Comparison of ENCODE assay signal across 25 mouse cellular contexts in genomic region chr2:50233491-50233890, GRCm38 (mm10).
A peak's percentile ranks its signal among the peaks of the same experiment; 100 is the strongest.
DNase-seq lines count a peak whose midpoint lies in the region; ATAC-seq and TF ChIP-seq lines count a peak whose summit lies in the region.
"Had no signal": no experiment of that assay in that cellular context is flagged by ENCODE, and none has a peak within 500 bp of the region (broad histone marks: within the 10 kb centered on the region; RNA-seq: fewer than 3 reads in every experiment).

No protein-coding gene starts in this region.

- no peaks in the 10 kb centered on the region for H3K36me3 ChIP-seq in embryonic facial prominence, embryonic 14.5 days (ENCODE audit: control insufficient read depth, insufficient read depth, low read length)
- H3K36me3 ChIP-seq in embryonic facial prominence, embryonic 10.5 days (replicated peaks): no peaks in the 10 kb centered on the region
- H3K36me3 ChIP-seq in kidney, postnatal 0 days (ENCODE audit: insufficient read depth, low read length): no peaks in the 10 kb centered on the region
- H3K36me3 ChIP-seq in midbrain, postnatal 0 days (ENCODE audit: insufficient read depth, low read length): no peaks in the 10 kb centered on the region
- no peaks in the 10 kb centered on the region for H3K36me3 ChIP-seq in midbrain, embryonic 13.5 days
- H3K36me3 ChIP-seq: embryonic facial prominence, embryonic 15.5 days; forebrain, embryonic 15.5 days; hindbrain, embryonic 13.5 days had no signal

- H3K27ac ChIP-seq in embryonic facial prominence, embryonic 14.5 days (replicated peaks; ENCODE audit: low read depth, low read length): no peak overlapping the region
- H3K27ac ChIP-seq in embryonic facial prominence, embryonic 10.5 days (replicated peaks): no peak overlapping the region
- H3K27ac ChIP-seq in kidney, postnatal 0 days: no peak overlapping the region
- H3K27ac ChIP-seq in midbrain, postnatal 0 days (ENCODE audit: low read depth, low read length): no peak overlapping the region
- no peak overlapping the region for H3K27ac ChIP-seq in midbrain, embryonic 13.5 days
- H3K27ac ChIP-seq: embryonic facial prominence, embryonic 15.5 days; forebrain, embryonic 15.5 days; gastrocnemius, adult 2 months; hindbrain, embryonic 13.5 days had no signal

- no peak overlapping the region for H3K4me3 ChIP-seq in embryonic facial prominence, embryonic 14.5 days (ENCODE audit: low read depth, low read length)
- H3K4me3 ChIP-seq in embryonic facial prominence, embryonic 10.5 days: no peak overlapping the region
- H3K4me3 ChIP-seq in kidney, postnatal 0 days (replicated peaks; ENCODE audit: low read depth, low read length): no peak overlapping the region
- H3K4me3 ChIP-seq in midbrain, postnatal 0 days (ENCODE audit: low read depth, low read length): no peak overlapping the region
- no peak overlapping the region for H3K4me3 ChIP-seq in midbrain, embryonic 13.5 days (replicated peaks)
- H3K4me3 ChIP-seq: embryonic facial prominence, embryonic 15.5 days; forebrain, embryonic 15.5 days; gastrocnemius, adult 2 months; hindbrain, embryonic 13.5 days had no signal

- peak; percentile 14 for DNase-seq in embryonic facial prominence, embryonic 14.5 days (ENCODE audit: low spot score)
- no peak for DNase-seq in embryonic facial prominence, embryonic 10.5 days (ENCODE audit: low spot score)
- DNase-seq in kidney, postnatal 0 days (ENCODE audit: low spot score): peak; percentile 4
- no peak for DNase-seq in kidney, adult 8-10 months
- peak; percentile 16 for DNase-seq in midbrain, postnatal 0 days (ENCODE audit: low spot score)
- DNase-seq in testis, postnatal 14 days (ENCODE audit: low spot score): peak; percentile 16
- DNase-seq in testis, postnatal 10 days (ENCODE audit: low spot score): no peak
- DNase-seq: adrenal gland, postnatal 10 days; adrenal gland, postnatal 36 days; cerebellum, adult 11-12 months; cerebellum, adult 8-10 months; cerebellum, postnatal 10 days; cerebellum, postnatal 36 days; embryo, embryonic 11 days; gastrocnemius, adult 2 months; gastrocnemius, postnatal 14 days; heart, adult 11 months had no signal

- H3K4me2 ChIP-seq in embryonic facial prominence, embryonic 14.5 days (ENCODE audit: low read depth, low read length): no peak overlapping the region
- H3K4me2 ChIP-seq in kidney, postnatal 0 days (ENCODE audit: low read length): no peak overlapping the region
- H3K4me2 ChIP-seq in midbrain, postnatal 0 days (ENCODE audit: low read depth, low read length, poor library complexity, severe bottlenecking): no peak overlapping the region
- H3K4me2 ChIP-seq in midbrain, embryonic 13.5 days (replicated peaks): no peak overlapping the region
- H3K4me2 ChIP-seq: embryonic facial prominence, embryonic 15.5 days; forebrain, embryonic 15.5 days; heart, embryonic 11.5 days; hindbrain, embryonic 13.5 days had no signal

- WGBS in embryonic facial prominence, embryonic 14.5 days: 48% methylated on average over 8 of the region's 8 CpGs
- 79% methylated on average over 8 of the region's 8 CpGs for WGBS in embryonic facial prominence, embryonic 10.5 days
- WGBS in kidney, postnatal 0 days: 68% methylated on average over 8 of the region's 8 CpGs
- WGBS in midbrain, postnatal 0 days: 26% methylated on average over 8 of the region's 8 CpGs
- 46% methylated on average over 8 of the region's 8 CpGs for WGBS in midbrain, embryonic 13.5 days

- no peak overlapping the region for H3K9ac ChIP-seq in embryonic facial prominence, embryonic 14.5 days (ENCODE audit: low read depth, low read length)
- no peak overlapping the region for H3K9ac ChIP-seq in kidney, postnatal 0 days (ENCODE audit: low read depth, low read length)
- no peak overlapping the region for H3K9ac ChIP-seq in midbrain, postnatal 0 days (replicated peaks; ENCODE audit: low read length, poor library complexity, severe bottlenecking)
- H3K9ac ChIP-seq in midbrain, embryonic 13.5 days (replicated peaks): no peak overlapping the region
- H3K9ac ChIP-seq: embryonic facial prominence, embryonic 15.5 days; forebrain, embryonic 15.5 days; hindbrain, embryonic 13.5 days had no signal

- ATAC-seq in embryonic facial prominence, embryonic 14.5 days (ENCODE audit: low read depth): no peak
- ATAC-seq in kidney, postnatal 0 days (replicated peaks; ENCODE audit: low FRiP score, low read depth): no peak
- ATAC-seq in midbrain, postnatal 0 days (ENCODE audit: low FRiP score): no peak
- ATAC-seq in midbrain, embryonic 13.5 days: no peak
- ATAC-seq: forebrain, embryonic 15.5 days; hindbrain, embryonic 16.5 days; inflammation-experienced regulatory T-cells, adult 6 months; Patski had no signal

- TF ChIP-seq CTCF in kidney, postnatal 0 days (IDR thresholded peaks at IDR 0.05; ENCODE audit: low read depth): no peak
- TF ChIP-seq CTCF in midbrain, postnatal 0 days (IDR thresholded peaks at IDR 0.05): no peak

- H3K27me3 ChIP-seq in embryonic facial prominence, embryonic 14.5 days (replicated peaks; ENCODE audit: control insufficient read depth, insufficient read depth, low read length): no peaks in the 10 kb centered on the region
- H3K27me3 ChIP-seq in embryonic facial prominence, embryonic 10.5 days (replicated peaks; ENCODE audit: low read depth, poor library complexity, severe bottlenecking): no peaks in the 10 kb centered on the region
- H3K27me3 ChIP-seq in kidney, postnatal 0 days (ENCODE audit: insufficient read depth, low read length): no peaks in the 10 kb centered on the region
- no peaks in the 10 kb centered on the region for H3K27me3 ChIP-seq in midbrain, postnatal 0 days (ENCODE audit: insufficient read depth, low read length)
- no peaks in the 10 kb centered on the region for H3K27me3 ChIP-seq in midbrain, embryonic 13.5 days
- H3K27me3 ChIP-seq: embryonic facial prominence, embryonic 15.5 days; forebrain, embryonic 15.5 days; hindbrain, embryonic 13.5 days had no signal

- H3K9me3 ChIP-seq in embryonic facial prominence, embryonic 14.5 days (ENCODE audit: control insufficient read depth, low read length): 0 out of 2 replicates have a peak, but pooled peaks cover under 1% of the 10 kb centered on the region
- H3K9me3 ChIP-seq in embryonic facial prominence, embryonic 10.5 days: no peaks in the 10 kb centered on the region
- H3K9me3 ChIP-seq in kidney, postnatal 0 days (replicated peaks; ENCODE audit: low read length): no peaks in the 10 kb centered on the region
- H3K9me3 ChIP-seq in midbrain, postnatal 0 days (ENCODE audit: low read length): no peaks in the 10 kb centered on the region
- no peaks in the 10 kb centered on the region for H3K9me3 ChIP-seq in midbrain, embryonic 13.5 days
- H3K9me3 ChIP-seq: embryonic facial prominence, embryonic 15.5 days; forebrain, embryonic 15.5 days; hindbrain, embryonic 13.5 days had no signal

- H3K4me1 ChIP-seq in embryonic facial prominence, embryonic 14.5 days (ENCODE audit: control insufficient read depth, insufficient read depth, low read length): no peaks in the 10 kb centered on the region
- H3K4me1 ChIP-seq in embryonic facial prominence, embryonic 10.5 days: no peaks in the 10 kb centered on the region
- H3K4me1 ChIP-seq in kidney, postnatal 0 days (replicated peaks; ENCODE audit: insufficient read depth, low read length): no peaks in the 10 kb centered on the region
- no peaks in the 10 kb centered on the region for H3K4me1 ChIP-seq in midbrain, postnatal 0 days (ENCODE audit: insufficient read depth, low read length)
- H3K4me1 ChIP-seq in midbrain, embryonic 13.5 days (replicated peaks): no peaks in the 10 kb centered on the region
- H3K4me1 ChIP-seq: embryonic facial prominence, embryonic 15.5 days; hindbrain, embryonic 13.5 days had no signal

Comparison
In these comparisons a context has a peak if more than half of its experiments do, and no peak if none do; other contexts are left out.
1. DNase-seq: peak in embryonic facial prominence, embryonic 14.5 days (single experiment), kidney, postnatal 0 days (single experiment), midbrain, postnatal 0 days (single experiment) and testis, postnatal 14 days (single experiment); none in embryonic facial prominence, embryonic 10.5 days (single experiment), kidney, adult 8-10 months (0 of 2) and testis, postnatal 10 days (single experiment).